Mouse (Mus musculus) thymus, postnatal 0 days (tissue): Measurements from ENCODE around the gene Dnaja1. TPM values are rescaled to one million over a fixed set of nuclear protein-coding genes. Genes with fewer than 3 reads are reported as not detected.
A peak's percentile ranks its signal among the peaks of the same experiment; 100 is the strongest.

Source experiments
- DNase-seq: peaks from one replicate; pipeline ENCODE4 v3.0.0-alpha.2; 2015; ENCODE audit warnings: low spot score
- microRNA counts: library from miRNA; unstranded; fragments of <30 nt; microRNA quantifications from one replicate; lab custom pipeline; 2015
- microRNA-seq: library from miRNA; unstranded; fragments of <30 nt; microRNA quantifications from one replicate; pipeline ENCODE4, GENCODE M21; 2016; ENCODE audit warnings: borderline number of aligned reads
- polyA plus RNA-seq: library from polyadenylated mRNA; unstranded; fragments of >200 nt; fragmentation: Nextera tagmentation; extraction: Ambion mirVana; gene quantifications from 2 replicates; pipeline ENCODE4 v1.2.1, GENCODE M21; 2015

Dnaja1 gene
- polyA plus RNA-seq, 1 experiment from 2014 or later = 410 TPM

DNA sequence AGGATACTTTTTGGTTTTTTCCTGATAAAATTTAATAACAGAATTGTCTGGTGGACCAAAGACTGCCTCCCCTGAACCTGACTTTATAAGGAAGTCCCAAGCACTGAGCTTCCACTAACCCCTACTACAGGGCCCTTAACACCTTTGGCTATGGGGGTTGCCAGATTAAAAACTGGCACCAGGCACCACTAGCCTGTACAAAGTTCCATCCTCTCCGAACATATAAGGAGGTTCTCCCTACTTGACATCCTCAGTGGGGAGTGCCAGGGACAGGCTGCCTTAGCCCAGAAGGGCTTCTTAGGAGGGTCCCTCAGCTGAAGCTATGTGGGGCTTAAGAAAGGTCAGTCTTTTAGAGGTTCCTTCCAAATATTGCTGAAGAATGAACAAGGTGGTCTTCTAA lies 13.4 kb downstream of the Dnaja1 start:
- no peak for DNase-seq

DNA sequence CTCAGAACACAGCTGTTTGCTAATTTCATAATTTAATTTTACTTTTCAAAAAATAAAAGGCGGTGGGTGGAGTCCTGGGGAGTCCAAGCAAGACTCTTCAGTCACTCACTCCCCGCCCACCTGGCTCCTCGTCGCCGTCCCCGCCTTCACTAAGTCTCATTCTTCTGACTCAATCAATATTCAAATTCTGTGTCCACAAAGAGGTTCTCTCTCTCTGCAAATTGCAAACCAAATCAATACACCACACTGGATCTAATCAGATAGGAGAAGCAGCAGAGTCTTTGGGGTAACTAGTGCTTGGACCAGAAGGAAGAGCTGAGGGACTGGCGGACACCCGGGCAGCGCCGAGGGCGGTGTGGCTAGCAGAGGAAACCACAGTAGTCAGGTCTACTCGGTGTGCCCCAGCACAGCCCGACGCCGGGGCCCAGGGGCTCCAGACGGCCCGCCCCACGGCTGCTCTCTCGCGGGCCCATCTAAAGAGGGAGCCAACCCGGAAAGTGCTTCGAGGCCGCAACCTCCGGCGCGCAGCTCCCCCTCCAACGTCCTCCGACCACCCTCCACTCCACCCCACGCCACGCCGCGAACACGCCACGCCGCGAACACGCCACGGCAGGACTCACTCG lies 35.3 kb downstream of the Dnaja1 start:
- DNase-seq = no peak

GRCm38 (mm10) chr4:40757780-40758420 lies 36.0 kb downstream of the Dnaja1 start, which contains the start of gene Smu1:
Smu1 (minus strand) TSS chr4:40757923.
- peak; percentile 98 for DNase-seq

- peak; percentile 70 for DNase-seq
Measured at GRCm38 (mm10) chr4:40759876-40760275, 37.9 kb downstream of the Dnaja1 start.

DNA sequence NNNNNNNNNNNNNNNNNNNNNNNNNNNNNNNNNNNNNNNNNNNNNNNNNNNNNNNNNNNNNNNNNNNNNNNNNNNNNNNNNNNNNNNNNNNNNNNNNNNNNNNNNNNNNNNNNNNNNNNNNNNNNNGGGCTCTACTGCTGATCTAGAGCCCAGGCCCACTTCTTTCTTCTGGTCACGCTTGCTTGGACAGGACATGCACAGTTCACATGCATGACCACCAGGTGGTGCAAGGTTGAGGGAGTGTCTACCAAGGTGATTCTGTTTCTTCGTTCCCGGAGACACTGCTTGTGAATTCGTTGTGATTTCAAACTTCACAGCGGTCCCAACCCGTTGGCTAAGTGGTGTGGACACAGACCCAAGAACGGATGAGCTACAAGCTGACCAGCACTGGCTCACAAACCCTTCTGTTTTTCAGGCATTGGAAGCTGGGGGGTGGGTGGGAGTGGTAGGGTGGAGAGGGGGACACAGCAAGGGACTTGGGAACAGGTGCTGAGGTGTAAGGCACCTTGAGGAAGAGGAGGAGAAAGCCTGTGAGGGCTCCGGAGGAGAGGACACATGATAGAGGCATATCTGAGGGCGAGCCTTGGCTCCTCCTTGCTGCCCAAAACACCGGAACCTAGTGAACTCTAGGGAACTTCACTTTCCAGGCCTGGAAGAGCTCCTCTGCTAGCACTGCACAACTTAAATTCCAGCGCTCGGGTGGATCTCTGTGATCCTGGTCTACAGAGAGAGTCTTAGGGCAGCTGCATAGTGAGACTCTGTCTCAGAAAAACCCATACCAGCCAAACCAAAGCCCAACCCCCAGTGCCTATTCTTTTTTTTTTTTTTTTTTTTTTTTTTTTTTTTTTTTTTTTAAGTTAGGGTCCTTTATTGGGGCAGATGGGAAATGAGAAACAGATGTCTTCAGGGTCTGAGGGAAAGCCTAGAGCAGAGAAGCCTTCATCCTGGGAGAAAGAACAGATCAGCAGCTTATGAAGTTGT lies 52.6 kb downstream of the Dnaja1 start:
- peak; percentile 83 for DNase-seq

DNA sequence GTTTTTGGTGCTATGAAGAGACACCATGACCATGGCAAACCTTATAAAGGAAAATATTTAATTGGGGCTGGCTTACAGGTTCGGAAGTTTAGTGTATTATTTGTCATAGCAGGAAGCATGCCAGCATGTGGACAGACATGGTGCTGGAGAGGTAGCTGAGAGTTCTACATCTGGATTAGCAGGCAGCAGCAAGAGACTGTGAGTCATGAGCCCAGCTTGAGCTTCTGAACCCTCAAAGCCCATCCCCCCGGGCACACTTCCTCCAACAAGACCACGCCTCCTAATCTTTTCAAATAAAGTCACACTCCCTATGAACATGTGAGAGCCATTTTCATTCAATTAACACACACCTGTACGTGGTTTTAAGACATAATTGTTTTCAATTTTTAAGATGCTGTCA lies 54.5 kb downstream of the Dnaja1 start:
- peak; percentile 44 for DNase-seq

- DNase-seq = peak; percentile 35
Measured at GRCm38 (mm10) chr4:40777116-40777515, 55.2 kb downstream of the Dnaja1 start.

DNA sequence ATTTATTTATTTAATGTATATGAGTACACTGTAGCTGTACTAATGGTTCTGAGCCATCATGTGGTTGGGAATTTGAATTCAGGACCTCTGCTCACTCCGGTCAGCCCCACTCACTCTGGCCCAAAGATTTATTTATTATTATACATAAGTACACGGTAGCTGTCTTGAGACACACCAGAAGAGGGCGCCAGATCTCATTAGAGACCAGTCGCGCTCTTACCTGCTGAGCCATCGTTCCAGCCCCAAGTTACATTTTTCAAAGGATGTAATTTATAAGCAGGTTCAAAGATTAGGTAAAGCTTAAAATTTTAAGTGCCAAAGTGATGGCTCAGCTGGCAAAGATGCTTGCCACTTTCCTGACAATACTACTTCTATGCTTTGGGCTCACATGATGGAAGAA lies 56.7 kb downstream of the Dnaja1 start:
- DNase-seq = no peak

DNA sequence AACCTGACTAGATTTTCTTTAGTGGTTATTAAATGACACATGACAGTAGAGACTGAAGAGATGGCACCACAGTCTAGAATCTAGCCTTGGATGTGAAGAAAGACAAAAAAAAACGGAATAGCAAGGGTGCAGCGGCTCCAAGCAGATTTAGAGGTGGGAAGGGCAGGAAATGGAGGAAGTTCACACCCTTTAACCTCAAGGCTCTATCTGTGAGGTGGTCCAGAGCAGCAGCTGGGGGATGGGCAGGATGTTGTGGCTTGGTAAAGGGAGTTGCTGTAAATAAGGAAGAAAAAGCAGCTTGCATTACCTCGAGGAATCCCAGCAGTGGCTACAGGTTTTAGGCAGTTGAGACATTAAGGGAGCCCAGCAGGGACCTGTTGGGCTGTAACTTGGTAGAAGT lies 59.2 kb downstream of the Dnaja1 start:
- DNase-seq = peak; percentile 83

DNA sequence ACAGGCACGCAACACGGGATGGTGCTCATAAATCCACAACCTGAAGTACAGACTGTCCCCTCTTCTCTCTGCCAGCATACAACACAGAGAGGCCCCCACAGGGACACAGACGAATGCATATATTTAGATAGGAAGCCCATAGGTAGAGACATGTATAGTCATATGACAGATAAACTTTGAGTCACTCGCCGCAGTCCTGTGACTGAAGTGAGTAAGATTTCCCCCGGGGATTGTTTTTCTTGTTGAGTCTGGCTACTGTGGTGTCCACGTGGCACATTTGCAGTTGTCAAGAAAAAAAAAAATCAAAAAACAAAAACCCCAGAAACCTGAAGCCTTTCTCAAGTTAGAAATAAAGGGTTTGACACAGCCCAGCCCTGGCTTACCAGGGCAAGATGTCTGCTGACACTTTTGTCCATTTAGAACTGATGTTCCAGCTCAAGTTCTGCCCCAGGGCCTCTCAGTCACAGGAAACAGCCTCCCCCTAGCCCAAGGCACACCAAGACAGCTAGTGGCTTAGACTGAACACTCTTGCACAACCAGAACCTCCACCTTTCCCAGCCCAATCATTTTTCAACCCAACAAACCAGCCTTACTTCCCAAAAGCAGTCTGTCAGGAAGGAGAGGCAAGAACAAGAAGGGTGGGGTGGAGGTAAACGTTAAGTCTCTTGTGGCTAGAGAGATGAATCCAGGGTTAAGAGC lies 60.0 kb downstream of the Dnaja1 start:
- peak; percentile 38 for DNase-seq

DNA sequence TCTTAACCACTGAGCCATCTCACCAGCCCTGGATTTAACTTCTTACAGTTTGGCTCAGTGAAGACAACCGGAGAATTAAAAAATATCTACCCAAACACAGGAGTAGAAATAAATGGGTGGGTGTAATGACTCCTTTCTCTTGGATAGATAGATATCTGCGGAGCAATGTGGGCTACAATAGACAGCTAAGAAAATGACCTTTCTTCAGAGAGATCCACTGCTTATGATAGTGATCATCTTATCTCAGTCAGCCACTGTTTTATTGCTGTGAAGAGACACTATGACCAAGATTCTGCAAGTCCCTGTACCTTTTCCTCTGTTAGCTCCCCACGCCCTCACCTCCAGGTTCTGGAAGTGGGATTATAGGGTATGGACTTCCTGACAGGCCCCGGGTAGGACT lies 61.1 kb downstream of the Dnaja1 start:
- no peak for DNase-seq

GRCm38 (mm10) chr4:40784556-40785169 lies 62.7 kb downstream of the Dnaja1 start:
- no peak for DNase-seq

- peak; percentile 50 for DNase-seq
Measured at GRCm38 (mm10) chr4:40785620-40786166, 63.7 kb downstream of the Dnaja1 start.

- peak; percentile 36 for DNase-seq
Measured at GRCm38 (mm10) chr4:40786578-40786977, 64.6 kb downstream of the Dnaja1 start.

MicroRNAs within 50 kb of the gene (microRNA counts, 519-probe panel; counts per million panel counts)
- microRNA mmu-miR-207 (lab: Ali Mortazavi, UCI) = 473 counts per million, percentile 71 among the panel's probes with 10 or more counts

Small RNA genes within 50 kb of the gene (microRNA-seq; reads per million reads assigned to microRNA genes)
- not detected for gene Mir207

Other genes with a start within 250 kb of the Dnaja1 start
- gene Tmem215, start 250.0 kb upstream of the Dnaja1 start, polyA plus RNA-seq = 0.04 TPM in 1 of 2 replicates, not detected in the other
- gene Aptx, start 19.0 kb upstream of the Dnaja1 start, polyA plus RNA-seq = 35.3 and 42.1 TPM in 2 replicates
- gene Smu1, start 35.8 kb downstream of the Dnaja1 start, polyA plus RNA-seq = 158 and 161 TPM in 2 replicates
- gene B4galt1, start 131.9 kb downstream of the Dnaja1 start, polyA plus RNA-seq = 29.6 and 32.0 TPM in 2 replicates
- gene Spink4, start 197.9 kb downstream of the Dnaja1 start, polyA plus RNA-seq = 2.4 and 2.6 TPM in 2 replicates
- 185 and 190 TPM in 2 replicates for gene Bag1, start 226.1 kb downstream of the Dnaja1 start, polyA plus RNA-seq
- 131 and 141 TPM in 2 replicates for gene Chmp5, start 226.3 kb downstream of the Dnaja1 start, polyA plus RNA-seq
- 63.5 and 65.6 TPM in 2 replicates for gene Nfx1, start 248.8 kb downstream of the Dnaja1 start, polyA plus RNA-seq